Mouse (Mus musculus): ENCODE results near the gene Fnip1.

The Fnip1 gene

DNA sequence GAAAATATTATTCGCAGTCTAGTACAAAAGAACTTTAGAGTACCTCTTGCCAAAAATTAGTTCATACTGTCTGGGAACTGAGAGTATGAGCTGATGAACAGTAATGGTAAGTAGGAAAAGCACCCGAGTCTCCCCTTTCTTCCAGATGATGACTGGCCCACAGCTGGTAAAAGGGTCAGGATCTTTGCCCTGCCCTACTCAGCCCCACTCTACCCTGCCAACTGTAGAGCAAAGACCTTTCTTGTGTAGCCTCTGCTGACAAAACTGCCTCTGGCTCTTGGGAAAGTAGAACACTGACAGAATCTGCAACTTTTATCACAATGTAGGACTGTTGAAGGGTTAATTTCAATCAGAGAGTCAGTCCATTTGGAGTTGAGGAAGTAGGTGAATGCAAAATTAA, 117.0 kb downstream of the Fnip1 start:
- no peak for DNase-seq (ENCODE audit: low spot score)

DNA sequence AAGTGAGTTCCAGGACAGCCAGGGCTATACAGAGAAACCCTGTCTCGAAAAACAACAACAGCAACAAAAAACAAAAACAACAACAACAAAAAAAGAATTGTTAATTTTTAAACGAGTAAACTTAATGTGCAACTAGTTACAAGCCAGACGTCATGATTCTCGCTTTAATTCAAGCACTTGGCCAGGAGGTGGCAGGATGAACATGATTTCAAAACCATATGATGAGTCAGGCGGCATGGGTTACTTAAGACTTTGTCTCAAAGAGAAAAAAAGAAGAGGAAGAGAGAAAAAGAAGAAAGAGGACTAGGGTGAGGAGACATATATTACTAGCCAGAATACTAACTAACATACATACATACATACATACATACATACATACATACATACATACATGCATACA, 124.8 kb downstream of the Fnip1 start:
- DNase-seq (ENCODE audit: low spot score): no peak
